Mouse (Mus musculus) cerebellum, postnatal 14 days (tissue): ENCODE measurements around the gene Kansl1l.

Experiments used
- DNase-seq, 2 experiments: peaks; one replicate each; pipeline ENCODE4 v3.0.0; 2021; ENCODE audit warnings: mixed read lengths in 2 of 2

Gene Kansl1l

DNA sequence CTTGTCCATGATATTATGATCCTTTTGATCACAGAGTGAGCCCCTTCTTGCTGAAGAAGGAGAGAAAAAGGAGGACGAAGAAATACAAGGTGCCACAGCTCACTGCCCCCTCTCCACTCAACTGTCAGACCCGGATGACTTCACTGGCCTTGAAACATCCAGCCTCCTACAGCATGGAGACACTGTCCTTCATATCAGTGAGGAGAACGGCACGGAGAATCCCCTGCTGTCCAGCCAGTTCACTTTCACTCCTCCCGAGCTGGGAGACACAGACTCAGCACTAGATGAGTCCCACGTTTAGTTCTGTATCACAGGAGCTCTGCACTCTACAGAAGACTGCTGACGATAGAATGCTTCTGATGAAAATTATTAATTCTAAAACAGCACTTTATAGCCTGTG, 122.1 kb downstream of the Kansl1l start:
- no peak for DNase-seq

GRCm38 (mm10) chr1:66694266-66694665, 123.1 kb downstream of the Kansl1l start:
- no peak for DNase-seq

GRCm38 (mm10) chr1:66692780-66693392, 124.5 kb downstream of the Kansl1l start:
- DNase-seq = no peak

- no peak for DNase-seq
Measured at GRCm38 (mm10) chr1:66692308-66692707, 125.1 kb downstream of the Kansl1l start.

DNA sequence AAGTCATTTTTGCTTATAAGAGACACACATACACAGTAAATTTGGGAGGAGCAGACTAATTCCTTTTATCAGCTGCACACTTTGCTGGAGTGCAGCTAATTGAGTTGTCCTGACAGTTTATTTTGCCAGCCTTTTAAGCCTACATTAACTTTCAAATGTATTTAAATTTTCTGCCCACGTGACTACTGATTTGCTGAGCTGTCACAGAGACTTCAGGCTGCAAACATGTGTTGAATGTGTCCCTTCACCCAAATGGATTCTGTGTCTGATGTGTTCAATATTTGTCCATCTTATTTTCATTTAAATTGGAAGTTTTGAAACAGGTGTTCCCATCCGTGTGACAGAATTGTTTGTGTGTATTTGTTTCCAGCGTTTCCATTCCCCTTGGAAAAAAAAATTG, 125.6 kb downstream of the Kansl1l start:
- no peak for DNase-seq

DNA sequence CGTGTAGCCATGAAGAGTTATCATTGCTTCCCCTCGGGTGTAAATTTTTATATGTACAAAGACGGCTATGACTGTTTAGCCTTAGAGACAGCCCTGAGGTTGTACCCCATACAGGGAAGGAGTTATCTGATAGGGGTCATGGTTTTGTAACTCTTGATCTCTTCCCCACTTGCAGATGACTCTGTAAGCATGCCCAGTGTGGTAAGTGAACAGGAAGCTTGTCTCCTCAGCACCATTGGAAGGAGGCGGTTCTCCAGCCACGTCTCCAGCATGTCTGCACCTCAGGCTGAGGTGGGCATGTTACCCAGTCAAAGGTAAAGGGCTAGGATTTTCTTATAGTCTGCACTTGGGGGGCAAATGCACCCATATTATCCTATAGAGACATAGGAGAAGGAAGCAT, 134.4 kb downstream of the Kansl1l start:
- DNase-seq = no peak

- no peak for DNase-seq
Measured at GRCm38 (mm10) chr1:66678662-66679061, 138.7 kb downstream of the Kansl1l start.

DNA sequence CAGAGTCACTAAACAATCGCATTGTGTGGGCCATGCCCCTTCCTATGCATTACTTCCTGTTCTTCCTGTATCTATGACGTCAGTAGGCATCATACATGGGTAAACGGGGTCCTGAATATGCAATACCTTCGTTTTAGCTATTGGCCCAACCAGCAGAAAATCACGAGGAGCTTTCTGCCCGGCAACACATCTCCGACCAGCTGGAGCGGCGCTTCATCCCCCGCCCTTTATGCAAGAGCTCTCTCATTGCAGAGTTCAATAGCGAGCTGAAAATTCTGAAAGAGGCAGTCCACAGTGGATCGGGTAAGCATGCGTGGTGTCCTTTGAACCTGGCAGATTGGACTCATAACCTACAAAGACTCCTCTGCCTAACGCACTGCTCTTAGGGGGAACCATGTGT, 139.4 kb downstream of the Kansl1l start:
- no peak for DNase-seq

DNA sequence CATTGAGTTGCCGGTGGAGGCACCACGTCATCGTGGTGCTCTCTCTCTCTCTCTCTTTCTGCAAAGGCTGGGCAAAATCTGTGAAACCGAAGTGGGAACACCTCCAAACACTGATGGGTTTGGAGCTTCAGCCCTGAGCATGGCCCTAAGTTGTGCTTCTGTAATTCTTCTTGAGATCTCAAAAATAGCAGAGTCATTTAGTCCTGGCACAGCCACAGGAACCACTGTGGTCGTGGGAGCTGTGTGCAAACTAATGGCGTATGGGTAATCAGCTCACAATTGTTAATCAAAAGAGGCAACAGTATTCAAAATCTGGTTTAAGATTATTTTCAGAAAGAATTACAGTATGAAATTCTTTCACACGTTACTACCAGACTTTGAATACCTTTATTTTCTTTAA, 144.6 kb downstream of the Kansl1l start:
- no peak for DNase-seq

GRCm38 (mm10) chr1:66671475-66671874, 145.9 kb downstream of the Kansl1l start:
- no peak for DNase-seq
